Mouse (Mus musculus): ENCODE results near the gene Bcl9. TPM values are rescaled to one million over a fixed set of nuclear protein-coding genes. Genes with fewer than 3 reads are reported as not detected.
A peak's percentile ranks its signal among the peaks of the same experiment; 100 is the strongest.

The Bcl9 gene
- 32.2 and 36.8 TPM in 2 replicates for polyA plus RNA-seq (2011; ENCODE audit: insufficient read length, low read depth, missing spikeins)

- Histone ChIP-seq H3K4me3 (ENCODE audit: insufficient read depth, low read length) (peak within 1 kb of the TSS; percentile 75), H3K4me1 (ENCODE audit: control insufficient read depth, insufficient read depth, low read length) (0 out of 2 replicates have a peak, but pooled peaks cover 2% of the 10 kb centered on the region), H3K27ac (ENCODE audit: insufficient read depth, low read length) (peak within 1 kb of the TSS; percentile 79)
- TF ChIP-seq POLR2A (IDR thresholded peaks at IDR 0.05; ENCODE audit: low read depth, low read length) (peak; percentile 85), CTCF (IDR thresholded peaks at IDR 0.05; ENCODE audit: borderline replicate concordance, insufficient read depth, low read length) (no peak)
Measured at GRCm38 (mm10) chr3:97297553-97298432, at the start of gene Bcl9. Gene Bcl9, minus strand, starts transcription at chr3:97297917.

GRCm38 (mm10) chr3:97339193-97339576 lies 41.5 kb upstream of the Bcl9 start:
- H3K4me3 ChIP-seq (ENCODE audit: insufficient read depth, low read length), result no peak overlapping the region
- H3K27ac ChIP-seq (ENCODE audit: insufficient read depth, low read length), result no peak overlapping the region
- 0 out of 2 replicates have a peak, but pooled peaks cover 2% of the 10 kb centered on the region for H3K4me1 ChIP-seq (ENCODE audit: control insufficient read depth, insufficient read depth, low read length)
- TF ChIP-seq POLR2A (IDR thresholded peaks at IDR 0.05; ENCODE audit: low read depth, low read length), result no peak
- no peak for TF ChIP-seq CTCF (IDR thresholded peaks at IDR 0.05; ENCODE audit: borderline replicate concordance, insufficient read depth, low read length)

GRCm38 (mm10) chr3:97338522-97339192 lies 40.9 kb upstream of the Bcl9 start:
- Histone ChIP-seq H3K27ac (ENCODE audit: insufficient read depth, low read length) (no peak overlapping the region), H3K4me3 (ENCODE audit: insufficient read depth, low read length) (no peak overlapping the region), H3K4me1 (ENCODE audit: control insufficient read depth, insufficient read depth, low read length) (0 out of 2 replicates have a peak, but pooled peaks cover 2% of the 10 kb centered on the region)
- peak; percentile 96 for TF ChIP-seq CTCF (IDR thresholded peaks at IDR 0.05; ENCODE audit: borderline replicate concordance, insufficient read depth, low read length)
- no peak for TF ChIP-seq POLR2A (IDR thresholded peaks at IDR 0.05; ENCODE audit: low read depth, low read length)

- H3K4me3 ChIP-seq (ENCODE audit: insufficient read depth, low read length), result no peak overlapping the region
- no peak overlapping the region for H3K27ac ChIP-seq (ENCODE audit: insufficient read depth, low read length)
- TF ChIP-seq CTCF (IDR thresholded peaks at IDR 0.05; ENCODE audit: borderline replicate concordance, insufficient read depth, low read length) (no peak), POLR2A (IDR thresholded peaks at IDR 0.05; ENCODE audit: low read depth, low read length) (no peak)
- 0 out of 2 replicates have a peak, but pooled peaks cover 2% of the 10 kb centered on the region for H3K4me1 ChIP-seq (ENCODE audit: control insufficient read depth, insufficient read depth, low read length)
Measured at GRCm38 (mm10) chr3:97337306-97337705, 39.6 kb upstream of the Bcl9 start.

GRCm38 (mm10) chr3:97336331-97336730 lies 38.6 kb upstream of the Bcl9 start:
- TF ChIP-seq CTCF (IDR thresholded peaks at IDR 0.05; ENCODE audit: borderline replicate concordance, insufficient read depth, low read length) (no peak), POLR2A (IDR thresholded peaks at IDR 0.05; ENCODE audit: low read depth, low read length) (no peak)
- H3K27ac ChIP-seq (ENCODE audit: insufficient read depth, low read length), result no peak overlapping the region
- H3K4me1 ChIP-seq (ENCODE audit: control insufficient read depth, insufficient read depth, low read length), result 0 out of 2 replicates have a peak, but pooled peaks cover 2% of the 10 kb centered on the region
- H3K4me3 ChIP-seq (ENCODE audit: insufficient read depth, low read length), result no peak overlapping the region

GRCm38 (mm10) chr3:97334618-97335017 lies 36.9 kb upstream of the Bcl9 start:
- TF ChIP-seq POLR2A (IDR thresholded peaks at IDR 0.05; ENCODE audit: low read depth, low read length) (no peak), CTCF (IDR thresholded peaks at IDR 0.05; ENCODE audit: borderline replicate concordance, insufficient read depth, low read length) (no peak)
- Histone ChIP-seq H3K27ac (ENCODE audit: insufficient read depth, low read length) (no peak overlapping the region), H3K4me3 (ENCODE audit: insufficient read depth, low read length) (no peak overlapping the region), H3K4me1 (ENCODE audit: control insufficient read depth, insufficient read depth, low read length) (0 out of 2 replicates have a peak, but pooled peaks cover 2% of the 10 kb centered on the region)

GRCm38 (mm10) chr3:97332172-97332571 lies 34.5 kb upstream of the Bcl9 start:
- H3K27ac ChIP-seq (ENCODE audit: insufficient read depth, low read length), result no peak overlapping the region
- H3K4me3 ChIP-seq (ENCODE audit: insufficient read depth, low read length), result no peak overlapping the region
- 0 out of 2 replicates have a peak, but pooled peaks cover under 1% of the 10 kb centered on the region for H3K4me1 ChIP-seq (ENCODE audit: control insufficient read depth, insufficient read depth, low read length)
- TF ChIP-seq POLR2A (IDR thresholded peaks at IDR 0.05; ENCODE audit: low read depth, low read length), result no peak
- TF ChIP-seq CTCF (IDR thresholded peaks at IDR 0.05; ENCODE audit: borderline replicate concordance, insufficient read depth, low read length), result no peak

- no peak overlapping the region for H3K4me3 ChIP-seq (ENCODE audit: insufficient read depth, low read length)
- no peak overlapping the region for H3K27ac ChIP-seq (ENCODE audit: insufficient read depth, low read length)
- TF ChIP-seq CTCF (IDR thresholded peaks at IDR 0.05; ENCODE audit: borderline replicate concordance, insufficient read depth, low read length) (no peak), POLR2A (IDR thresholded peaks at IDR 0.05; ENCODE audit: low read depth, low read length) (no peak)
- no peaks in the 10 kb centered on the region for H3K4me1 ChIP-seq (ENCODE audit: control insufficient read depth, insufficient read depth, low read length)
Measured at GRCm38 (mm10) chr3:97327809-97328208, 30.1 kb upstream of the Bcl9 start.

GRCm38 (mm10) chr3:97327356-97327755 lies 29.6 kb upstream of the Bcl9 start:
- TF ChIP-seq POLR2A (IDR thresholded peaks at IDR 0.05; ENCODE audit: low read depth, low read length) (no peak), CTCF (IDR thresholded peaks at IDR 0.05; ENCODE audit: borderline replicate concordance, insufficient read depth, low read length) (no peak)
- Histone ChIP-seq H3K4me3 (ENCODE audit: insufficient read depth, low read length) (no peak overlapping the region), H3K4me1 (ENCODE audit: control insufficient read depth, insufficient read depth, low read length) (no peaks in the 10 kb centered on the region), H3K27ac (ENCODE audit: insufficient read depth, low read length) (no peak overlapping the region)
